Mouse (Mus musculus): Measurements from ENCODE around the gene Ltbp1.

DNA sequence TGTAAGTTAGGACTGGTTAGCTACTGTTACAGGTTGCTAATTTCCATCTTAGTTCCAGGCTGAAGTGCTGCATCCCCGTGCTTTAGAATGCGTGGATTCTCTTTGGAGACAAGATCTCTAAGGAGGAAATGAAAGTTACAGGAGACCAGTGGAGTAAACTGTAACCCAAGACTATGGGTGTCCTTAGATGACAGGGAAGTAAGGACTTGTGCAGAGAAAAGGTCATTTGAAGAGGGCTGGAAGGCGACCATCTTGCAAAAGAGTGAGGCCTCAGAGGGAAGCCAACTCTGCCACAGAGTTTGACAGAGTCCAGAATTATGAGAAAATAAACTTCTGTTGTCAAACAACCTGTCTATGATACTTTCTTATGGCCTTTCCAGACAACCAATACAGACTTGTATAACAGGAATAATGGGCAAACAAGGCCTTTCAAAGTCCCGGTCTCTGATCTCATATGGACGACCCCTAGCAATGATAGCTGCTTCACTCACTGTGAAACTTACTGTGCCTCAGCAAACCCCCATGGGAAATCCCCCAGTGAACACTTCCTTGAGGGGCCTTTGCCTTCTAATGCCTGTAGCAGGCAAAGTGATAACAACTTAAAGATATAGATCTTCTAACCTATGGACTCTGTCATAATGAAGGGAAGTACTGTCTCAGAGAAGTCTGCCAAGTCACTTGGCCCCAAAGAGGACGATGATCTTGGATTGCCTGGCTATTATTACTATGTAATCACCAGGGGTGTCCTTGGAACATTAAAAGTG, 386.2 kb downstream of the Ltbp1 start:
- no peak for TF ChIP-seq CTCF (IDR thresholded peaks at IDR 0.05; ENCODE audit: extremely low read depth, insufficient read length, insufficient replicate concordance, low read depth, low read length)
- TF ChIP-seq POLR2A (IDR thresholded peaks at IDR 0.05; ENCODE audit: low read depth, low read length), result no peak
